Mouse (Mus musculus) midbrain, embryonic 16.5 days (tissue): ENCODE measurements around the gene Gls. TPM values are rescaled to one million over a fixed set of nuclear protein-coding genes. Genes with fewer than 3 reads are reported as not detected.
A peak's percentile ranks its signal among the peaks of the same experiment; 100 is the strongest.

Source experiments
- ATAC-seq: fragments of 200-750 bp; cut with Nextera tagmentation; 2 replicates; pipeline ENCODE4 v1.8.0; 2017; ENCODE audit warnings: moderate TSS enrichment
- H3K27ac ChIP-seq: fragments of 300-500 bp; sonication (generic); 2 replicates; pipeline ENCODE4 v1.5.1; 2014; ENCODE audit warnings: mild to moderate bottlenecking, low read length, mixed read lengths
- H3K27me3 ChIP-seq: fragments of 300-500 bp; sonication (generic); 2 replicates; pipeline ENCODE4 v1.6.1; 2014; ENCODE audit warnings: low read depth, low read length, mixed read lengths; ENCODE audit not compliant: control insufficient read depth, insufficient read depth
- H3K36me3 ChIP-seq: fragments of 300-500 bp; sonication (generic); 2 replicates; pipeline ENCODE4 v1.6.1; 2014; ENCODE audit warnings: mild to moderate bottlenecking, low read length, moderate library complexity, mixed read lengths; ENCODE audit not compliant: control insufficient read depth, insufficient read depth
- H3K4me1 ChIP-seq: fragments of 300-500 bp; sonication (generic); 2 replicates; pipeline ENCODE4 v1.6.1; 2014; ENCODE audit warnings: mild to moderate bottlenecking, low read length, mixed read lengths; ENCODE audit not compliant: control insufficient read depth, insufficient read depth
- H3K4me2 ChIP-seq: fragments of 300-500 bp; sonication (generic); 2 replicates; pipeline ENCODE4 v1.6.1; 2014; ENCODE audit warnings: mild to moderate bottlenecking, low read length, mixed read lengths
- H3K4me3 ChIP-seq: fragments of 300-500 bp; sonication (generic); 2 replicates; pipeline ENCODE4 v1.5.1; 2014; ENCODE audit warnings: low read depth, mild to moderate bottlenecking, low read length, moderate library complexity, mixed read lengths
- H3K9ac ChIP-seq: fragments of 300-500 bp; sonication (generic); 2 replicates; pipeline ENCODE4 v1.6.1; 2014; ENCODE audit warnings: low read depth, low read length, mixed read lengths
- H3K9me3 ChIP-seq: fragments of 300-500 bp; sonication (generic); replicated peaks from 2 replicates; pipeline ENCODE4 v1.6.1; 2014; ENCODE audit warnings: mild to moderate bottlenecking, low read length, mixed read lengths; ENCODE audit not compliant: control insufficient read depth, poor library complexity, severe bottlenecking
- WGBS: fragments of 180-500 bp; shearing (Covaris S2); extraction: QIAGEN DNeasy Blood & Tissue Kit; methylation state at CpG from one replicate; pipeline ENCODE4 v1.1.7; 2014; 5-methylcytosine and 5-hydroxymethylcytosine counted together
- polyA plus RNA-seq: library from polyadenylated mRNA; unstranded; fragments of >200 nt; fragmentation: Nextera tagmentation; extraction: Ambion mirVana; gene quantifications from 2 replicates; pipeline ENCODE4 v1.2.1, GENCODE M21; 2015

The Gls gene
- polyA plus RNA-seq, 1 experiment from 2014 or later: 35.0 TPM

DNA sequence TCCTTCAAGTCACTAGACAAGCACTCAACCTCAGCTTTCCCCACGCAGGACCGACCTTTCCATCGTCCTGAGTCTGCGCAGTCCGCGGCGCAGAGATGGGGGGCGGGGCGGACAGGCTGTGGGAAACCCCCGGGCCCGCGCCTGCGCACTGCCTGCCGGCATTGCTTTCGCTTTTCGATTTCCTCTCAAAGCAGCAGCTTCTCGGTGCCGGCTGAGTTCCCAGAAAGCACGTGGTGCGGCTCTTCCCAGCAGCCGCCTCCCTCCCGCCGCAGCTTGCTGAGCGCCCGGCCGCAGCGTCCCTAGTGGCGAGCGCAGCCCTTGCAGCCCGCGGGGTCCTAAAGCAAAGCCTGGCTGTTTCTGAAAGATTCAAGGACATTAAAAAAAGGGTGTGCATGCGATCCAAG lies 119.4 kb downstream of the Gls start:
- Histone ChIP-seq H3K4me3 (peak overlapping the region; percentile 33; the same call in 1 of the 2 replicates), H3K27ac (peak overlapping the region; percentile 81), H3K4me1 (peaks cover 7% of the 10 kb centered on the region; the same call in 1 of the 2 replicates), H3K9me3 (no peaks in the 10 kb centered on the region), H3K27me3 (no peaks in the 10 kb centered on the region; the same call in 1 of the 2 replicates), H3K4me2 (peak overlapping the region; percentile 63), H3K36me3 (no peaks in the 10 kb centered on the region), H3K9ac (peak overlapping the region; percentile 65)
- 0% methylated on average over 32 of the region's 32 CpGs for whole genome bisulfite sequencing
- peak; percentile 97 for ATAC-seq

Other genes starting within 250 kb of the Gls start
- 0.60 and 0.62 TPM in 2 replicates for gene Stat4, start 246.1 kb downstream of the Gls start, polyA plus RNA-seq
- gene Stat1, start 113.8 kb downstream of the Gls start, polyA plus RNA-seq: 11.2 and 11.6 TPM in 2 replicates